Mouse (Mus musculus) limb, embryonic 15.5 days (tissue): Measurements from ENCODE around the gene Ephx1. TPM values are rescaled to one million over a fixed set of nuclear protein-coding genes. Genes with fewer than 3 reads are reported as not detected.
"Not testable (repeated sequence)": the region's sequence is repeated elsewhere in the genome, so short reads cannot be mapped to it uniquely, and the experiment has no call there.

Experiments used
- ATAC-seq: fragments of 200-750 bp; cut with Nextera tagmentation; 2 replicates; pipeline ENCODE4 v1.8.0; 2017; ENCODE audit warnings: low read depth, moderate TSS enrichment; ENCODE audit not compliant: insufficient number of reproducible peaks, low FRiP score, low TSS enrichment
- H3K27ac ChIP-seq: fragments of 300-500 bp; sonication (generic); 2 replicates; pipeline ENCODE4 v1.5.1; 2015; ENCODE audit warnings: moderate library complexity, mild to moderate bottlenecking, inconsistent platforms
- H3K27me3 ChIP-seq: fragments of 300-500 bp; sonication (generic); 2 replicates; pipeline ENCODE4 v1.6.1; 2015; ENCODE audit warnings: inconsistent platforms
- H3K36me3 ChIP-seq: fragments of 300-500 bp; sonication (generic); 2 replicates; pipeline ENCODE4 v1.6.1; 2015; ENCODE audit warnings: inconsistent platforms
- H3K4me1 ChIP-seq: fragments of 300-500 bp; sonication (generic); 2 replicates; pipeline ENCODE4 v1.6.1; 2015; ENCODE audit warnings: inconsistent platforms
- H3K4me2 ChIP-seq: fragments of 300-500 bp; sonication (generic); 2 replicates; pipeline ENCODE4 v1.6.1; 2015; ENCODE audit warnings: mild to moderate bottlenecking, inconsistent platforms
- H3K4me3 ChIP-seq: fragments of 300-500 bp; sonication (generic); 2 replicates; pipeline ENCODE4 v1.5.1; 2015; ENCODE audit warnings: mild to moderate bottlenecking, inconsistent platforms
- H3K9ac ChIP-seq: fragments of 300-500 bp; sonication (generic); 2 replicates; pipeline ENCODE4 v1.6.1; 2015; ENCODE audit warnings: inconsistent platforms
- H3K9me3 ChIP-seq: fragments of 300-500 bp; sonication (generic); 2 replicates; pipeline ENCODE4 v1.6.1; 2016; ENCODE audit warnings: inconsistent platforms
- WGBS: fragments of 180-500 bp; shearing (Covaris S2); methylation state at CpG from one replicate; pipeline ENCODE4 v1.1.7; 2015; 5-methylcytosine and 5-hydroxymethylcytosine counted together
- polyA plus RNA-seq: library from polyadenylated mRNA; unstranded; fragments of >200 nt; fragmentation: Nextera tagmentation; extraction: Ambion mirVana; gene quantifications from 2 replicates; pipeline ENCODE4 v1.2.1, GENCODE M21; 2015

The Ephx1 gene
- polyA plus RNA-seq, 1 experiment from 2014 or later = 12.4 TPM

- H3K36me3 ChIP-seq, H3K4me1 ChIP-seq, ATAC-seq, H3K27me3 ChIP-seq, H3K4me2 ChIP-seq, H3K9me3 ChIP-seq, H3K27ac ChIP-seq, H3K9ac ChIP-seq, H3K4me3 ChIP-seq: not testable (repeated sequence)
- 85% methylated on average over 5 of the region's 5 CpGs for WGBS
Observed at GRCm38 (mm10) chr1:181035015-181035778, 14.5 kb upstream of the Ephx1 start.

GRCm38 (mm10) chr1:181022265-181022664, 1.6 kb upstream of the Ephx1 start:
- no peak for ATAC-seq
- Histone ChIP-seq H3K27ac (no peak overlapping the region), H3K4me2 (no peak overlapping the region), H3K36me3 (no peaks in the 10 kb centered on the region), H3K4me1 (peaks cover 8% of the 10 kb centered on the region), H3K9ac (no peak overlapping the region), H3K9me3 (no peaks in the 10 kb centered on the region), H3K4me3 (no peak overlapping the region), H3K27me3 (no peaks in the 10 kb centered on the region)
- 4% methylated on average over 1 of the region's 1 CpGs for WGBS

- Histone ChIP-seq H3K27me3 (no peaks in the 10 kb centered on the region), H3K4me1 (peaks cover 16% of the 10 kb centered on the region), H3K9me3 (no peaks in the 10 kb centered on the region), H3K4me2 (no peak overlapping the region), H3K9ac (no peak overlapping the region), H3K4me3 (no peak overlapping the region), H3K27ac (no peak overlapping the region), H3K36me3 (no peaks in the 10 kb centered on the region)
- WGBS = 64% methylated on average over 7 of the region's 7 CpGs
- no peak for ATAC-seq
Observed at GRCm38 (mm10) chr1:181021488-181021865, 773 bp upstream of the Ephx1 start.

GRCm38 (mm10) chr1:181017890-181018420, 2.7 kb downstream of the Ephx1 start:
- Histone ChIP-seq H3K27ac (peak overlapping the region; percentile 77; the same call in 1 of the 2 replicates), H3K4me2 (no peak overlapping the region), H3K9me3 (no peaks in the 10 kb centered on the region), H3K4me1 (peaks cover 33% of the 10 kb centered on the region), H3K9ac (no peak overlapping the region), H3K36me3 (no peaks in the 10 kb centered on the region), H3K4me3 (no peak overlapping the region), H3K27me3 (no peaks in the 10 kb centered on the region)
- WGBS = 74% methylated on average over 13 of the region's 13 CpGs
- ATAC-seq = no peak

GRCm38 (mm10) chr1:181017212-181017711, 3.4 kb downstream of the Ephx1 start:
- Histone ChIP-seq H3K27me3 (no peaks in the 10 kb centered on the region), H3K27ac (peak overlapping the region; percentile 77), H3K9me3 (no peaks in the 10 kb centered on the region), H3K4me3 (peak overlapping the region; percentile 51), H3K4me2 (peak overlapping the region; percentile 90), H3K9ac (peak overlapping the region; percentile 33; the same call in 1 of the 2 replicates), H3K4me1 (peaks cover 33% of the 10 kb centered on the region), H3K36me3 (no peaks in the 10 kb centered on the region)
- WGBS = under 1% methylated on average over 22 of the region's 22 CpGs
- ATAC-seq = peak; percentile 45; the same call in 1 of the 2 replicates

GRCm38 (mm10) chr1:181016532-181017131, 4.1 kb downstream of the Ephx1 start:
- peak overlapping the region; percentile 90 for H3K4me2 ChIP-seq
- WGBS = 2% methylated on average over 21 of the region's 21 CpGs
- H3K9ac ChIP-seq = peak overlapping the region; percentile 33; the same call in 1 of the 2 replicates
- peak; percentile 79; the same call in 1 of the 2 replicates for ATAC-seq
- peak overlapping the region; percentile 51 for H3K4me3 ChIP-seq
- no peaks in the 10 kb centered on the region for H3K9me3 ChIP-seq
- H3K4me1 ChIP-seq = peaks cover 33% of the 10 kb centered on the region
- peak overlapping the region; percentile 77 for H3K27ac ChIP-seq
- no peaks in the 10 kb centered on the region for H3K27me3 ChIP-seq
- H3K36me3 ChIP-seq = no peaks in the 10 kb centered on the region

GRCm38 (mm10) chr1:181016045-181016444, 4.7 kb downstream of the Ephx1 start:
- Histone ChIP-seq H3K4me1 (peaks cover 33% of the 10 kb centered on the region), H3K4me2 (no peak overlapping the region), H3K9ac (no peak overlapping the region), H3K27me3 (no peaks in the 10 kb centered on the region), H3K4me3 (no peak overlapping the region), H3K36me3 (no peaks in the 10 kb centered on the region), H3K27ac (0 out of 2 replicates have a peak overlapping the region, but pooled peaks have one; percentile 28), H3K9me3 (no peaks in the 10 kb centered on the region)
- no peak for ATAC-seq
- 74% methylated on average over 4 of the region's 4 CpGs for WGBS

GRCm38 (mm10) chr1:181015558-181015957, 5.1 kb downstream of the Ephx1 start:
- Histone ChIP-seq H3K27ac (no peak overlapping the region), H3K36me3 (no peaks in the 10 kb centered on the region), H3K27me3 (no peaks in the 10 kb centered on the region), H3K4me2 (0 out of 2 replicates have a peak overlapping the region, but pooled peaks have one; percentile 4), H3K4me3 (no peak overlapping the region), H3K4me1 (peaks cover 34% of the 10 kb centered on the region), H3K9ac (no peak overlapping the region), H3K9me3 (no peaks in the 10 kb centered on the region)
- no peak for ATAC-seq

- Histone ChIP-seq H3K27me3 (no peaks in the 10 kb centered on the region), H3K9me3 (no peaks in the 10 kb centered on the region), H3K36me3 (no peaks in the 10 kb centered on the region), H3K4me2 (no peak overlapping the region), H3K9ac (0 out of 2 replicates have a peak overlapping the region, but pooled peaks have one; percentile 11), H3K4me3 (no peak overlapping the region), H3K4me1 (peaks cover 38% of the 10 kb centered on the region), H3K27ac (0 out of 2 replicates have a peak overlapping the region, but pooled peaks have one; percentile 14)
- no peak for ATAC-seq
- WGBS = 57% methylated on average over 6 of the region's 6 CpGs
Observed at GRCm38 (mm10) chr1:181014731-181015500, 5.8 kb downstream of the Ephx1 start.

GRCm38 (mm10) chr1:181013446-181013845, 7.3 kb downstream of the Ephx1 start:
- Histone ChIP-seq H3K4me1 (peaks cover 38% of the 10 kb centered on the region), H3K4me2 (no peak overlapping the region), H3K9ac (no peak overlapping the region), H3K27ac (no peak overlapping the region), H3K27me3 (no peaks in the 10 kb centered on the region), H3K36me3 (no peaks in the 10 kb centered on the region), H3K9me3 (no peaks in the 10 kb centered on the region), H3K4me3 (no peak overlapping the region)
- no peak for ATAC-seq
- 78% methylated on average over 6 of the region's 6 CpGs for WGBS

GRCm38 (mm10) chr1:181012416-181012815, 8.3 kb downstream of the Ephx1 start:
- Histone ChIP-seq H3K4me1 (peaks cover 31% of the 10 kb centered on the region), H3K36me3 (no peaks in the 10 kb centered on the region), H3K27me3 (no peaks in the 10 kb centered on the region), H3K9me3 (no peaks in the 10 kb centered on the region), H3K27ac (no peak overlapping the region), H3K9ac (no peak overlapping the region), H3K4me2 (no peak overlapping the region), H3K4me3 (no peak overlapping the region)
- WGBS = 82% methylated on average over 3 of the region's 3 CpGs
- no peak for ATAC-seq
